Mouse (Mus musculus): ENCODE data around the gene Fam53b. TPM values are rescaled to one million over a fixed set of nuclear protein-coding genes. Genes with fewer than 3 reads are reported as not detected.

The Fam53b gene
- polyA plus RNA-seq, 1 experiment from 2014 or later = 13.6 TPM

DNA sequence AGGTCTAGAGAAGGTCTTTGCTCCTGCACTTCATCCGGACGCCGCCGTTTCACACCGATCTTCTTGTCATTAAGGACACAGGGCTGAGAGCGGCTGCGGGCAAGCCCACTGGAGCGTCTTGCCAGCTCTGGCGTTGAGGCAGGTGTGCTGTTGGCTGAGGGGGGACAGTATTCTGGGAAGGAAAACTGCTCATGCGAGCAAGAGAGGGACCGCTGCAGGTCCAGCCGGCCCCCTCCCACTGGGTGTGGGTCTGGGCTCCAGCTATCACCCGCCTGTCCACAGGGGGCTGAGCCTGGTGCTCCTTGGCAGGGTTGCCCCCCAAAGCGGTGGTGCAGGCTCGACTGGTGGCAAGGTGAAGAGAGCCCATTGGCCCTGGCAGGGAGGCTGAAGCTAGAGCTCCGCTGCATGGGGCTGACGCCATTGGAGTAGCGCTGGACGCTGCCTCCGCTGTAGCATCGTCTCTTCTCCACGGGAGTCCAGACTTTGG lies 54.2 kb downstream of the Fam53b start:
- no peaks in the 10 kb centered on the region for H3K4me1 ChIP-seq (ENCODE audit: control insufficient read depth, insufficient read depth, low read length)
- no peaks in the 10 kb centered on the region for H3K36me3 ChIP-seq (ENCODE audit: control insufficient read depth, insufficient read depth, low read length)
- no peak overlapping the region for H3K4me2 ChIP-seq (ENCODE audit: low read length)
- H3K9me3 ChIP-seq (replicated peaks; ENCODE audit: control insufficient read depth, low read length, poor library complexity, severe bottlenecking) = no peaks in the 10 kb centered on the region
- no peak for ATAC-seq
- H3K27me3 ChIP-seq (ENCODE audit: control insufficient read depth, insufficient read depth, low read depth, low read length) = no peaks in the 10 kb centered on the region
- H3K27ac ChIP-seq (ENCODE audit: low read length) = no peak overlapping the region
- H3K4me3 ChIP-seq (ENCODE audit: low read depth, low read length) = no peak overlapping the region
- no peak overlapping the region for H3K9ac ChIP-seq (ENCODE audit: low read depth, low read length)
- 94% methylated on average over 22 of the region's 22 CpGs for WGBS

DNA sequence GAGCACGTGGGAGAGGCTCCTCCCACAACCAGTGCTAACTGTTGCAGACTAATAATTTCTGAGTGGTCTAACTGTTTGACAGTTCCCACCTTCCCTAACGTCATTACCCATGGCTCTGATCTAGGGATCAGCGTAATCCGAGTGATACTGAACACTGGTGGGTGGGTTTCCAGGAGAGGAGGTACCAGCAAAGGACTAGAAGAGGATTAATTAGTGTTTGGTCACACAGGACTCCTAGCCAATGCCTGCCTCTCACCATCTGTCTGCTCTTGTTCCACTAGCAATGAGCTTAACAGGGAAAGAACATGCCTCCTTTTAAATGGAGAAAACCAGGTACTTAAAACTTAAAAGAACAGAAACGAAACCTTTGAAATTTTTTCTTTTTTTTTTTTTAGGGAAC lies 54.8 kb downstream of the Fam53b start:
- Histone ChIP-seq H3K9me3 (replicated peaks; ENCODE audit: control insufficient read depth, low read length, poor library complexity, severe bottlenecking) (no peaks in the 10 kb centered on the region), H3K27ac (ENCODE audit: low read length) (no peak overlapping the region), H3K36me3 (ENCODE audit: control insufficient read depth, insufficient read depth, low read length) (no peaks in the 10 kb centered on the region), H3K9ac (ENCODE audit: low read depth, low read length) (no peak overlapping the region), H3K27me3 (ENCODE audit: control insufficient read depth, insufficient read depth, low read depth, low read length) (no peaks in the 10 kb centered on the region), H3K4me1 (ENCODE audit: control insufficient read depth, insufficient read depth, low read length) (no peaks in the 10 kb centered on the region; the same call in 1 of the 2 replicates), H3K4me2 (ENCODE audit: low read length) (no peak overlapping the region), H3K4me3 (ENCODE audit: low read depth, low read length) (no peak overlapping the region)
- ATAC-seq = no peak
- WGBS = 53% methylated on average over 5 of the region's 5 CpGs

DNA sequence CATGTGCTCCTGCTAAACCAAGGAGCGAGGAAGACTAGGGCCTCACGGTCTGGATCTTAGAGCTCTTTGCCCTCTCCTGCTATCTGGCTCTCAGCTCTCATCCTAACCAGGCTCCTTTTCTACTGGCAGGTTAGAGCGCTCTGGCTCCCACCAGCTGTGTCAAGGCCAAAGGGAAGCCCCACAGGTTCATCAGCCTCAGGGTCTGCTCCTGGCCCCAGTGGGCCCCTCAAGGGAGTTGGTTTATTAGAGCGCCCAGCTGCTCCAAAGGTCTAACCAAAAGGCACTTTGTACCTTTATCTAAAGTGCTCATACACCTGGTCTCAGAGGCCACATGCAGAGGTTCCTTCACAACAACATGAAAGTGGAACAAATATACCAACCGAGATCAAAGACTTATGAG lies 57.4 kb downstream of the Fam53b start:
- Histone ChIP-seq H3K4me1 (ENCODE audit: control insufficient read depth, insufficient read depth, low read length) (no peaks in the 10 kb centered on the region; the same call in 1 of the 2 replicates), H3K9me3 (replicated peaks; ENCODE audit: control insufficient read depth, low read length, poor library complexity, severe bottlenecking) (no peaks in the 10 kb centered on the region), H3K4me2 (ENCODE audit: low read length) (no peak overlapping the region), H3K9ac (ENCODE audit: low read depth, low read length) (no peak overlapping the region), H3K36me3 (ENCODE audit: control insufficient read depth, insufficient read depth, low read length) (no peaks in the 10 kb centered on the region), H3K27ac (ENCODE audit: low read length) (no peak overlapping the region), H3K27me3 (ENCODE audit: control insufficient read depth, insufficient read depth, low read depth, low read length) (no peaks in the 10 kb centered on the region), H3K4me3 (ENCODE audit: low read depth, low read length) (no peak overlapping the region)
- WGBS = 94% methylated on average over 5 of the region's 5 CpGs
- ATAC-seq = no peak

DNA sequence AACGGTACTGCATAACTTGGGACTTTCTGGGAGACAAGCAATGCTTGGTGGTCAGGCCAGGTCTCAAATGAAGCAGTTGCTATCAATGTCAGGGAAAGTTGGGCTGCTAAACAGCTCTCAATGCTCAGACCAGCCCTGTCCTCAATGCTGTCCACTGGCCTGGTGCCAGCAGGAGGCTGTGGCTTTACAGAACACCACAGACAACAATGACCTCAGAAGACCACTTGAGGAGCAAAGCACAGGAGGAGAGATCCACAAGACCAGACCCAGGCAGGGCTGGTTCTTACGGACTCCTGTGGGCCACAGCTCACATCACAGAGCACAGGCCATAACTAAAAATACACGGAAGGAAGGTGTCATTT lies 59.3 kb downstream of the Fam53b start:
- no peaks in the 10 kb centered on the region for H3K27me3 ChIP-seq (ENCODE audit: control insufficient read depth, insufficient read depth, low read depth, low read length)
- no peak overlapping the region for H3K4me2 ChIP-seq (ENCODE audit: low read length)
- WGBS = 67% methylated on average over 3 of the region's 3 CpGs
- no peak for ATAC-seq
- H3K9ac ChIP-seq (ENCODE audit: low read depth, low read length) = no peak overlapping the region
- H3K4me3 ChIP-seq (ENCODE audit: low read depth, low read length) = no peak overlapping the region
- no peaks in the 10 kb centered on the region; the same call in 1 of the 2 replicates for H3K4me1 ChIP-seq (ENCODE audit: control insufficient read depth, insufficient read depth, low read length)
- no peaks in the 10 kb centered on the region for H3K36me3 ChIP-seq (ENCODE audit: control insufficient read depth, insufficient read depth, low read length)
- H3K27ac ChIP-seq (ENCODE audit: low read length) = no peak overlapping the region
- H3K9me3 ChIP-seq (replicated peaks; ENCODE audit: control insufficient read depth, low read length, poor library complexity, severe bottlenecking) = no peaks in the 10 kb centered on the region

DNA sequence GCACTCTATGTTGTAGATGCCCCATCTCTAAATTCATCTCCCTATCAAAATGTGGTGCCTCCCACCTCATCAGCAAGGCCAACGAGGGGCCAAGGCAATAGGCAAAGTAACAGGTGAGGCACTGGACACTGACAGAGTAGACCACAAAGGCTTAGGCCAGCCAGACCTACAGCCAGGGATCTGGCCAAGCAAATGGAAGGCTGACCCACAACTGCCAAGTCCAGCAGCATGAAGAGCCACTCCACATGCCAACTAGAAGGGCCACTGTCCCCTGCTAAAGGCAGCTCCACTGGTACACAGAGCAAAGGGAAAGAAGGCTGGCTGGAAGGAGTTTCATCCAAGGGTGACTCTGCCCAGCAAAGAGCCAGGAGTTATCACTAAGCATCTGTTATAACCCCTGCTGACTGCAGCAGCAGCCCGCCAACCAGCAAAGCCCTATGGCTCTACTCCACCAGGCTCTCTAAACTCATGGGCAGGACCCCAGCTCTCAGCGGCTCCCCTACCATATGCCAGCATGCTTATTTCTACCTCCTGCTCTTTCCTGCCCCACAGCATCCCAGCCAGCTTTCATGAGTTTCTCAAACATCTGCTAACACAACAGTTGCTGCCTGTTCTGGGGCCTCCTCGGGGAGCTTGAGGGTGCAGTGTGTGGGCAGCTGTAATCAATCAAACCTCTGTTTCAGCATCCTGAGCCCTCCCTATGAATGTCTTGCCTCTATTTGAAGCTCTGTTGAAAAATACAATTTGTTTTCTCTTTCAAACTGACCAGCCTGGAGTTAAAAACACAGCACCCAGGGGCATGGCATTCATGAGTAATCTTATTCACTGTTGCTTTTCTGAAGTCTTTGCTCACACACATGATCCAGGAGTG lies 59.9 kb downstream of the Fam53b start:
- H3K9ac ChIP-seq (ENCODE audit: low read depth, low read length) = no peak overlapping the region
- H3K36me3 ChIP-seq (ENCODE audit: control insufficient read depth, insufficient read depth, low read length) = no peaks in the 10 kb centered on the region
- no peak for ATAC-seq
- no peak overlapping the region for H3K4me3 ChIP-seq (ENCODE audit: low read depth, low read length)
- H3K27me3 ChIP-seq (ENCODE audit: control insufficient read depth, insufficient read depth, low read depth, low read length) = no peaks in the 10 kb centered on the region
- no peaks in the 10 kb centered on the region for H3K9me3 ChIP-seq (replicated peaks; ENCODE audit: control insufficient read depth, low read length, poor library complexity, severe bottlenecking)
- WGBS = 68% methylated on average over 4 of the region's 4 CpGs
- no peak overlapping the region for H3K4me2 ChIP-seq (ENCODE audit: low read length)
- no peaks in the 10 kb centered on the region; the same call in 1 of the 2 replicates for H3K4me1 ChIP-seq (ENCODE audit: control insufficient read depth, insufficient read depth, low read length)
- H3K27ac ChIP-seq (ENCODE audit: low read length) = no peak overlapping the region

DNA sequence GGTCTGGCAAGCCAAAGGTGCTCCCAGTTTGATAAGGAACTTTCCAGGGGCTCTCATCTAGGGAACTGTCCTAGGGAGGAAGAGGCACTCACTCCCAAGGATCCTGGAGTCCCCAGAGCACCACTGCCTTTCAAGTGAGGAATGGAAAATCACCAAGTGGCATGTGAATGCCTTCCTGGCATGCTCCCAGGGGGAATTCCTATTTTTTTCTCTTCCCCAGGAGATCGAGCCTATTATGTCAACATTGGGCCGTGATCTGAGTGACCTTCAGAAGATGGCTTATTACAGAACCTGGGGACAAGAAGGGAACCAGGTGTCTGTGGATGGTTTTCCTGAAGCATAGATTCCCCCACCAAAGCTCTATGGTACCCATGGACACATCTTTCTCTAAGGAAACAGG lies 62.0 kb downstream of the Fam53b start:
- 75% methylated on average over 2 of the region's 2 CpGs for WGBS
- ATAC-seq = no peak
- Histone ChIP-seq H3K27me3 (ENCODE audit: control insufficient read depth, insufficient read depth, low read depth, low read length) (no peaks in the 10 kb centered on the region), H3K4me2 (ENCODE audit: low read length) (no peak overlapping the region), H3K9ac (ENCODE audit: low read depth, low read length) (no peak overlapping the region), H3K9me3 (replicated peaks; ENCODE audit: control insufficient read depth, low read length, poor library complexity, severe bottlenecking) (no peaks in the 10 kb centered on the region), H3K4me1 (ENCODE audit: control insufficient read depth, insufficient read depth, low read length) (no peaks in the 10 kb centered on the region; the same call in 1 of the 2 replicates), H3K36me3 (ENCODE audit: control insufficient read depth, insufficient read depth, low read length) (no peaks in the 10 kb centered on the region), H3K4me3 (ENCODE audit: low read depth, low read length) (no peak overlapping the region), H3K27ac (ENCODE audit: low read length) (no peak overlapping the region)

DNA sequence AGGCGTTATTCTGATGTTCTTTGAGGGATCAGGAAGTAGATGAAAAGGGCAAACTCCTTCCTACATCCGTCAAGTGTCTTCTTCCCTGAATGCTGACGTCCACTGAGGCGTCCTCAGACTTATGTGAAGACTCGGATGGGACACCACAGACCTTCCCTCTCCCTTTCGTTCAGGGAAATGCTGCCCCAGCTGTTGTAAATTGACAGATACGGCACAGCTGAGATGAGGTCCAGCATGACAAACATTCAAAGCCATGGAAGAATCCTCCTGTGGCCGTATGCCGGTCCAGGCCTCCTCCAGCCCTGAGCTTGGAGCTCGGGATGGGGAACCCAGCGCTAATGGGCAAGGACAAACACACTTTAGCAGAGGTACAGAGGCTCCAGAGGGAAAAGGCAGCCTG lies 64.2 kb downstream of the Fam53b start:
- no peak overlapping the region for H3K9ac ChIP-seq (ENCODE audit: low read depth, low read length)
- WGBS = 96% methylated on average over 11 of the region's 11 CpGs
- H3K27me3 ChIP-seq (ENCODE audit: control insufficient read depth, insufficient read depth, low read depth, low read length) = no peaks in the 10 kb centered on the region
- ATAC-seq = no peak
- no peak overlapping the region for H3K27ac ChIP-seq (ENCODE audit: low read length)
- no peaks in the 10 kb centered on the region; the same call in 1 of the 2 replicates for H3K4me1 ChIP-seq (ENCODE audit: control insufficient read depth, insufficient read depth, low read length)
- H3K36me3 ChIP-seq (ENCODE audit: control insufficient read depth, insufficient read depth, low read length) = no peaks in the 10 kb centered on the region
- no peak overlapping the region for H3K4me3 ChIP-seq (ENCODE audit: low read depth, low read length)
- no peaks in the 10 kb centered on the region for H3K9me3 ChIP-seq (replicated peaks; ENCODE audit: control insufficient read depth, low read length, poor library complexity, severe bottlenecking)
- no peak overlapping the region for H3K4me2 ChIP-seq (ENCODE audit: low read length)

DNA sequence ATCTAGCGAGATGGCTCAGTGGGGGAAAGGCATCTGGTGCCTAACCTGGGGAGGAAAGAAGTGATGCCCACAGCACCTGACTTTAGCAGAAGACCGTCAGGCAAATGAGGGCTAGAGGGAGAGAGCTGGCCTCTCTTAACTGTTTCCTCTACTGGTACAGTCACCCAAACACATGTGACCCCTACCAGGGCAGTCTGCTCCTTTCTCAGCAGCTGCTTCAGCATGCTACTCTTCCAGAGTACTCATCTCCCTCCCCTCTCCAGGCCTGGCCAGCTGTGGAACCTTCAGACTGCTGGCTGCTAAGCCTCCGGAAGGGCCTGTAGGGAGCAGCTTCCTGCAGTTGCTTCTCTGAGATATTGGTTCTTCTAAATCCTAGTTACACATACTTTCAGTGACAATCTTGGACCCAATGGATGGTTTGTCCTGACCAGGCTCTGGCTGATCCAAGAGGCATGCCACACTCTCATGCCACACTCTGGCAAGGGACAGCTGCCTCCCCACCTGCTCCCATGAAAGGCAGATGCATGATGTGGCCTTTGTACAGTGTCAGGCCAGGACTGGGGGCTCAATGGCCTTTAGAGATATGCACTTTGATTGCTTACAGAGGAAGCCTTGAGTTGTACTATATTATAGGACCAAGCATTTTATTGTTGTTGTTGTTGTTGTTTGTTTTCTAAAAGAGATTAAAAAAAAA lies 65.5 kb downstream of the Fam53b start:
- no peak for ATAC-seq
- H3K36me3 ChIP-seq (ENCODE audit: control insufficient read depth, insufficient read depth, low read length) = no peaks in the 10 kb centered on the region
- no peak overlapping the region for H3K4me3 ChIP-seq (ENCODE audit: low read depth, low read length)
- 86% methylated on average over 3 of the region's 3 CpGs for WGBS
- H3K9ac ChIP-seq (ENCODE audit: low read depth, low read length) = no peak overlapping the region
- no peaks in the 10 kb centered on the region for H3K9me3 ChIP-seq (replicated peaks; ENCODE audit: control insufficient read depth, low read length, poor library complexity, severe bottlenecking)
- H3K4me1 ChIP-seq (ENCODE audit: control insufficient read depth, insufficient read depth, low read length) = no peaks in the 10 kb centered on the region
- H3K27ac ChIP-seq (ENCODE audit: low read length) = no peak overlapping the region
- no peak overlapping the region for H3K4me2 ChIP-seq (ENCODE audit: low read length)
- no peaks in the 10 kb centered on the region for H3K27me3 ChIP-seq (ENCODE audit: control insufficient read depth, insufficient read depth, low read depth, low read length)

DNA sequence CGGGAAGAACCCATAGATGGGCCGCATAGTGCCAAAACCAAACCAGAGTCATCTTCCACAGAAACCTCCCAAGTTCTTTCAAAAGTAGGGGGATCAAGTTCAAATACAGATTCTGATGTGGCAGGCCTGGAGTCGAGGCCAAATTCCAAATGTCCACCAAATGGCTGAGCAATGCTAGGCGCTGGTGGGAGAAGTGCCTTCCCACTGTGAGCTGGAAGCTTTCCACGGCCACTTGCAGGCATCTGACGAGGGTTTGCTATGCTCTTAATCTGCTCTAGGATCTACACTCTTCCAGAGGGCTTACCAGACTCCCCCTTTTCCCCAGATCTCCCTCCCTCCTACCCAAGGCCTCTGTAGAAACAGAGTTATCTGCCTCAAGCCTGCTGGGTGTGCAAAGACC lies 66.6 kb downstream of the Fam53b start:
- Histone ChIP-seq H3K4me1 (ENCODE audit: control insufficient read depth, insufficient read depth, low read length) (no peaks in the 10 kb centered on the region), H3K9ac (ENCODE audit: low read depth, low read length) (no peak overlapping the region), H3K27ac (ENCODE audit: low read length) (no peak overlapping the region), H3K36me3 (ENCODE audit: control insufficient read depth, insufficient read depth, low read length) (no peaks in the 10 kb centered on the region), H3K4me3 (ENCODE audit: low read depth, low read length) (no peak overlapping the region), H3K9me3 (replicated peaks; ENCODE audit: control insufficient read depth, low read length, poor library complexity, severe bottlenecking) (no peaks in the 10 kb centered on the region), H3K4me2 (ENCODE audit: low read length) (no peak overlapping the region), H3K27me3 (ENCODE audit: control insufficient read depth, insufficient read depth, low read depth, low read length) (no peaks in the 10 kb centered on the region)
- ATAC-seq = no peak
- WGBS = 86% methylated on average over 6 of the region's 6 CpGs

All from midbrain, embryonic 16.5 days (tissue).